Mouse (Mus musculus): ENCODE results near the gene Atf7ip.

DNA sequence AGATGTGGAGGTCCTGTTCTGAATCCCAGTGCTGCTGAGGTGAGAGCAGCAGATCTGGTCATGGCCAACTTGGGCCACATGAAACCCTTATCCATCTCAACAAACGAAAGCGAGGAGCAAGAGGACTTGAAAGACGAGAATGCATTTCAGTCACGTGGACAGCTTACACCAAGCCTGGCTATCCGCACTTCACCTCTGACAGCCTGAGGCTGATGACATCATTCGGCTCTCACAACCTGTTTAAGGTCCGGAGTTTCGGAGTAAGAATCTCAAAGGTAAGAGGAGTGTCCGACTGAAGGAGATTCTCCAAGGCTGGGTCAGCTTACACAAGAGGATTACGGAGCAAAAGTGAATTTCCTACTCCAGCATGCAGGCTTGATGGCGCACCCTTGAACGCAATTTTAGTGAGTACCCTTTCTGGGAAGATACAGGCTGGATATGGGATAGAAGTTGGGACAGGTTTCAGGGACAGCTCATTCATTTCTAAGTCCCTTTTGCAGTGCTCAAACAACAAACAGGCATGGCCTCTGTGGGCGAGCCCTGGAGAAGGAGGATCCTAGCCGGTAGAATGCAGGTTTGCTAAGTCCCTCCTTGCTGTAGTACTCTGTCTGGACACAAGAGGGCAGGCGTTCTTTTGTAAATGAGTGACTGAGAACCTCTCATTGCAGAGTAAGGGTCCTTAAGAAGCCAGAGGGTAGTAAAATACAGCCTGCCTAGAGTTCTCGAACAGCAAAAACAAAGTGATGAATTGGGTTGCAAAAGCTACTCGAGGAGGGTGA, 114.6 kb downstream of the Atf7ip start:
- TF ChIP-seq POLR2A (IDR thresholded peaks at IDR 0.05; ENCODE audit: insufficient read length, low read depth) (no peak), REST (IDR thresholded peaks at IDR 0.05; ENCODE audit: insufficient read depth, insufficient read length) (no peak), MAX (IDR thresholded peaks at IDR 0.05; ENCODE audit: low read depth) (no peak), MYOD1 (IDR thresholded peaks at IDR 0.05; ENCODE audit: control insufficient read depth in 1 of 3, insufficient read length in 2 of 3, low read depth in 2 of 3) (no peak), POLR2AphosphoS2 (IDR thresholded peaks at IDR 0.05; ENCODE audit: insufficient read length, low read depth) (no peak), TCF12 (IDR thresholded peaks at IDR 0.05; ENCODE audit: insufficient read depth, poor library complexity, severe bottlenecking) (no peak), CEBPB (IDR thresholded peaks at IDR 0.05; ENCODE audit: insufficient read depth, poor library complexity, severe bottlenecking) (no peak)
